Mouse (Mus musculus) brain, embryonic 14.5 days (tissue): Measurements from ENCODE around the gene Rspry1. TPM values are rescaled to one million over a fixed set of nuclear protein-coding genes. Genes with fewer than 3 reads are reported as not detected.

Experiments
- DNase-seq: peaks from one replicate; pipeline ENCODE4 v3.0.0-alpha.2; 2011; ENCODE audit warnings: low read depth
- CTCF ChIP-seq: fragments of 200-500 bp; IDR thresholded peaks from 2 replicates; pipeline ENCODE4 v1.5.1; 2012; ENCODE audit warnings: inconsistent platforms, mild to moderate bottlenecking, moderate library complexity, borderline replicate concordance; ENCODE audit not compliant: insufficient read depth, insufficient read length; ENCODE audit errors: extremely low read depth
- POLR2A ChIP-seq: fragments of 200-500 bp; IDR thresholded peaks from 2 replicates; pipeline ENCODE4 v1.6.1; 2012; ENCODE audit warnings: mild to moderate bottlenecking, inconsistent platforms, borderline replicate concordance; ENCODE audit not compliant: poor library complexity, insufficient read depth, insufficient read length, severe bottlenecking; ENCODE audit errors: extremely low read depth
- polyA plus RNA-seq: library from polyadenylated mRNA; depleted of rRNA; stranded (reverse); fragments of >200 nt; gene quantifications from 2 replicates; pipeline ENCODE4 v1.2.3, GENCODE M21; 2012

Rspry1 gene
- polyA plus RNA-seq, 1 experiment, result 31.7 TPM

- TF ChIP-seq POLR2A, result no peak
- no peak for TF ChIP-seq CTCF
- DNase-seq, result peak; percentile 3
Observed at GRCm38 (mm10) chr8:94641938-94642337, 40.2 kb downstream of the Rspry1 start.

- DNase-seq, result no peak
- no peak for TF ChIP-seq POLR2A
- TF ChIP-seq CTCF, result no peak
Observed at GRCm38 (mm10) chr8:94645202-94645601, 43.5 kb downstream of the Rspry1 start.

- no peak for TF ChIP-seq CTCF
- TF ChIP-seq POLR2A, result no peak
- DNase-seq, result peak; percentile 2
Observed at GRCm38 (mm10) chr8:94646165-94646564, 44.4 kb downstream of the Rspry1 start.

- TF ChIP-seq CTCF (no peak), POLR2A (no peak)
- DNase-seq, result peak; percentile 14
Observed at GRCm38 (mm10) chr8:94649496-94649895, 47.8 kb downstream of the Rspry1 start.

- no peak for DNase-seq
- TF ChIP-seq POLR2A (no peak), CTCF (no peak)
Observed at GRCm38 (mm10) chr8:94652951-94653350, 51.2 kb downstream of the Rspry1 start.

GRCm38 (mm10) chr8:94654994-94655393 is 53.3 kb downstream of the Rspry1 start:
- no peak for DNase-seq
- TF ChIP-seq CTCF (no peak), POLR2A (no peak)

GRCm38 (mm10) chr8:94658031-94658430 is 56.3 kb downstream of the Rspry1 start:
- no peak for DNase-seq
- TF ChIP-seq POLR2A (no peak), CTCF (peak; percentile 18; the same call in 1 of the 2 replicates)

- no peak for DNase-seq
- TF ChIP-seq POLR2A, result no peak
- no peak for TF ChIP-seq CTCF
Observed at GRCm38 (mm10) chr8:94660418-94660817, 58.7 kb downstream of the Rspry1 start.

GRCm38 (mm10) chr8:94664722-94665121 is 63.0 kb downstream of the Rspry1 start:
- TF ChIP-seq POLR2A (no peak), CTCF (no peak)
- no peak for DNase-seq

- DNase-seq, result peak; percentile 98
- TF ChIP-seq CTCF (no peak), POLR2A (peak; percentile 99)
Observed at GRCm38 (mm10) chr8:94666456-94667308, 64.9 kb downstream of the Rspry1 start, which contains the start of gene Arl2bp. TSS of gene Arl2bp (plus strand) at chr8:94666600.

GRCm38 (mm10) chr8:94674384-94674783 is 72.6 kb downstream of the Rspry1 start:
- no peak for TF ChIP-seq CTCF
- no peak for TF ChIP-seq POLR2A
- DNase-seq, result no peak

- no peak for TF ChIP-seq POLR2A
- TF ChIP-seq CTCF, result no peak
- DNase-seq, result peak; percentile 1
Observed at GRCm38 (mm10) chr8:94675923-94676322, 74.2 kb downstream of the Rspry1 start.

- peak; percentile 74 for DNase-seq
- TF ChIP-seq POLR2A (no peak), CTCF (no peak)
Observed at GRCm38 (mm10) chr8:94678582-94678981, 76.8 kb downstream of the Rspry1 start.

GRCm38 (mm10) chr8:94680414-94680813 is 78.7 kb downstream of the Rspry1 start:
- TF ChIP-seq POLR2A, result no peak
- no peak for TF ChIP-seq CTCF
- no peak for DNase-seq

GRCm38 (mm10) chr8:94682732-94683524 is 81.2 kb downstream of the Rspry1 start:
- TF ChIP-seq CTCF (no peak), POLR2A (no peak)
- no peak for DNase-seq
